Mouse (Mus musculus): ENCODE results near the gene Hand1.
"Not testable (repeated sequence)": the region's sequence is repeated elsewhere in the genome, so short reads cannot be mapped to it uniquely, and the experiment has no call there.

Hand1 gene

GRCm38 (mm10) chr11:57833296-57833977 is 819 bp upstream of the Hand1 start:
- DNase-seq: no peak

- no peak for DNase-seq
Observed at GRCm38 (mm10) chr11:57831861-57832260, 757 bp downstream of the Hand1 start.

GRCm38 (mm10) chr11:57831281-57831781 is 1.3 kb downstream of the Hand1 start:
- DNase-seq: no peak

GRCm38 (mm10) chr11:57829871-57830775 is 2.5 kb downstream of the Hand1 start:
- DNase-seq: no peak

- DNase-seq: no peak
Observed at GRCm38 (mm10) chr11:57828955-57829870, 3.4 kb downstream of the Hand1 start.

GRCm38 (mm10) chr11:57827915-57828545 is 4.6 kb downstream of the Hand1 start:
- no peak for DNase-seq

GRCm38 (mm10) chr11:57827048-57827914 is 5.3 kb downstream of the Hand1 start:
- DNase-seq: no peak

GRCm38 (mm10) chr11:57825234-57825633 is 7.4 kb downstream of the Hand1 start:
- not testable (repeated sequence) for DNase-seq

GRCm38 (mm10) chr11:57823714-57824113 is 8.9 kb downstream of the Hand1 start:
- DNase-seq: no peak

GRCm38 (mm10) chr11:57823159-57823558 is 9.5 kb downstream of the Hand1 start:
- DNase-seq: not testable (repeated sequence)

GRCm38 (mm10) chr11:57819999-57820581 is 12.5 kb downstream of the Hand1 start:
- DNase-seq: peak; percentile 44 to 66

GRCm38 (mm10) chr11:57818189-57818588 is 14.4 kb downstream of the Hand1 start:
- DNase-seq: no peak

GRCm38 (mm10) chr11:57813641-57814040 is 19.0 kb downstream of the Hand1 start:
- no peak for DNase-seq

- DNase-seq: no peak
Observed at GRCm38 (mm10) chr11:57812212-57812611, 20.4 kb downstream of the Hand1 start.

- no peak for DNase-seq
Observed at GRCm38 (mm10) chr11:57811006-57811405, 21.6 kb downstream of the Hand1 start.

- DNase-seq: no peak
Observed at GRCm38 (mm10) chr11:57809732-57810098, 22.9 kb downstream of the Hand1 start.

- DNase-seq: no peak
Observed at GRCm38 (mm10) chr11:57809017-57809731, 23.4 kb downstream of the Hand1 start.

GRCm38 (mm10) chr11:57805047-57805446 is 27.6 kb downstream of the Hand1 start:
- DNase-seq: no peak

- peak in 1 of 2 experiments; percentile 12 for DNase-seq
Observed at GRCm38 (mm10) chr11:57802511-57802870, 30.1 kb downstream of the Hand1 start.
